Mouse (Mus musculus) splenic B cell, adult 2 months (primary cell): ENCODE data around the gene Ifi27l2b.
"Not testable (repeated sequence)": the region's sequence is repeated elsewhere in the genome, so short reads cannot be mapped to it uniquely, and the experiment has no call there.

Source experiments
- DNase-seq: peaks from one replicate; pipeline ENCODE4 v3.0.0-alpha.2; 2011; ENCODE audit warnings: low read depth, low spot score
- H3K27me3 ChIP-seq: 2 replicates; pipeline ENCODE4 v1.6.1; 2012; ENCODE audit warnings: mild to moderate bottlenecking, low read length, moderate library complexity, mixed read lengths; ENCODE audit not compliant: control insufficient read depth, poor library complexity, insufficient read depth, severe bottlenecking
- H3K36me3 ChIP-seq: 2 replicates; pipeline ENCODE4 v1.6.1; 2012; ENCODE audit warnings: mild to moderate bottlenecking, low read length, moderate library complexity, mixed read lengths; ENCODE audit not compliant: control insufficient read depth, poor library complexity, insufficient read depth, severe bottlenecking

Gene Ifi27l2b

DNA sequence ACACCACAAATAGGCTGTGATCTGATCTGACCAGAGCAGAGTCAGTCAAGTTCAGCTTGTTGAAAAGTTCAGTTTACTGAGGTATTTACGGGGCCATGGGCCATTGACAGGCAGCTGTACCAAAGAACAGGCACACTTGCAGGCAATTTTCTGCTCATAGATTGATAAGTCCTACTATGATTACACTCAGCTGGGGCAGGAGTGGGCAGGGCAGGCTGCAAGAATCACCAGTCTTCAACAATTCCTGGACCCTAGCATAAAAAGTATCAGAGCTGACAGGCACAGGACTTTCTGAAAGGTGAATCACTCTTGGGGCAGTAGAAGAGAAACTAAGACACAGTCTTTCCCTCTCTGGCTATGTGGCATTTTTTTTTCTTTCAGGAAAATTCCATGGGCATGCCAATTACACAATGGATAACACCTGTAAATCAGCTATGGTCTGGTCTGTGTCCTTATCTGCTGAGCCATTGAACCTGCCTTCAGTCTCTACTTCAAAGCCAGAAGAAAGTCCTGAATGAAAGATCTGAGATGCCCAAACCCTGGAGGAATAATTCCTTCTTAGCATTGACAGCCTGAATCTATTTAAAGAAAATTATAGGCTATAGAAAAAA lies 19.9 kb upstream of the Ifi27l2b start:
- Histone ChIP-seq H3K36me3 (no peaks in the 10 kb centered on the region), H3K27me3 (no peaks in the 10 kb centered on the region)
- no peak for DNase-seq

DNA sequence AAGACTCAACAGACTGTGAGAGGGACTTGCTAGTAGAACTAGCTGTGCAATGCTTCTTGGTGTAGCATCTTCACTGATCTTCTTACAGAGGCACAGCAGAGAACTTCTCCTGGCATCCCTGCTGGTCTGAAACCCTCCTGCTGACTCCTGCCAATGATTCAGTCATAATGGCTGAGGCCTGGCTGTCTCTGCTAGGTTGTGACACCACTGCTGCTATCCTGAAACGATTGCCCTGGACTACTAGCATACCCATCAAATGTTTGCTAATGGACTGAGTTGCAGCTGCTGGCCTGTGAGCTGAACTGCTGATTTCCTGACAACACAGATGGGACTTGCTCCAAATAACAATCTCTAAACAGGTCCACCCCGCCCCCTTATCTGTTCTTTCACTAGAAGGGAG lies 17.5 kb upstream of the Ifi27l2b start:
- no peaks in the 10 kb centered on the region for H3K36me3 ChIP-seq
- no peaks in the 10 kb centered on the region for H3K27me3 ChIP-seq
- no peak for DNase-seq

DNA sequence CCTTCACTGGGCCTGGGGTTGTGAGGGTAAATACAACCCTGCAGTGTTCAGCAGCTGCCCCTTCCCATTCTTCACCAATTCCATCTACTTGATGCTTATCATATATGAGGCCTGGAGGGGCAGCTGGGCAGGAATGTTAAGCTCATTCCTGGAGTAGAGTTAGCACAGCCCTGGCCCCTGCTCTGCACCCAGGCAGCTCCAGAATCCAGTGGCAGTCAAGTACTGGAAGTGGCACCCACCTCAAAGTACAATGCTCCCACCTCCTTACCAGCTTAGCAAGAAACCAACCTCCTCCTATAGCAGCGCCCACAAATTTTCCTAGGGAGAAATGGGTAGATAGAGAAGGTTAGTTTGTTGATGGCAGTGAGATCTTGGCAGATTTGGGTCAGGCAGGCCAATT lies 296 bp downstream of the Ifi27l2b start:
- not testable (repeated sequence) for DNase-seq, H3K36me3 ChIP-seq, H3K27me3 ChIP-seq

DNA sequence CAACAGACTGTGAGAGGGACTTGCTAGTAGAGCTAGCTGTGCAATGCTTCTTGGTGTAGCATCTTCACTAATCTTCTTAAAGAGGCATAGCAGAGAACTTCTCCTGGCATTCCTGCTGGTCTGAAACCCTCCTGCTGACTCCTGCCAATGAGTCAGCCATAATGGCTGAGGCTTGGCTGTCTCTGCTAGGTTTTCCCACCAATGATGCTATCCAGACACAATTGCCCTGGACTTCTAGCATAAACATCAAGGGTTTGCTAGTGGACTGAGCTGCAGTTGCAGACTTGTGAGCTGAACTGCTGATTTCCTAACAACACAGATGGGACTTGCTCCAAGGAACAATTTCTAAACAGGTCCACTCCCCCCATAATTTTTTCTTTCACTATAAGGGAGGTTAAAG lies 3.7 kb downstream of the Ifi27l2b start:
- DNase-seq: no peak
- Histone ChIP-seq H3K27me3 (no peaks in the 10 kb centered on the region), H3K36me3 (no peaks in the 10 kb centered on the region)

DNA sequence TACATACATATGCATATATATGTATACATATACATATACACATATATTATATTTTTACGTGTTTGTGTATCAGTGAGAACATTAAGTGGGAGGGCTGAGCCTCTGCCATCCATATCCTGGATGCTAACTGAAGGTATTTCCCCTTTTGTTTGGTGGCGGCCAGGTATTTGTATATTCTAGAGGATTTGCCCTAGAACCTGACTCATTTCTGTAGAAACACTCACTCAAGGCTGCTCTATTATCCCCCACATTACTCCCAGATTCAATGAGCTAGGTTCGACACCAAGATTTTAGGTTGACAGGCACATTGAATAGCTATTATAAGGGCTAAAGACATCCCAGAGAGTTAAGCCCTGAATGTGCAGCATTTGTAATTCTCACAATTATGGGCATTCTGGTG lies 12.0 kb downstream of the Ifi27l2b start:
- H3K27me3 ChIP-seq: no peaks in the 10 kb centered on the region
- H3K36me3 ChIP-seq: peaks cover 2% of the 10 kb centered on the region; the same call in 1 of the 2 replicates
- no peak for DNase-seq

DNA sequence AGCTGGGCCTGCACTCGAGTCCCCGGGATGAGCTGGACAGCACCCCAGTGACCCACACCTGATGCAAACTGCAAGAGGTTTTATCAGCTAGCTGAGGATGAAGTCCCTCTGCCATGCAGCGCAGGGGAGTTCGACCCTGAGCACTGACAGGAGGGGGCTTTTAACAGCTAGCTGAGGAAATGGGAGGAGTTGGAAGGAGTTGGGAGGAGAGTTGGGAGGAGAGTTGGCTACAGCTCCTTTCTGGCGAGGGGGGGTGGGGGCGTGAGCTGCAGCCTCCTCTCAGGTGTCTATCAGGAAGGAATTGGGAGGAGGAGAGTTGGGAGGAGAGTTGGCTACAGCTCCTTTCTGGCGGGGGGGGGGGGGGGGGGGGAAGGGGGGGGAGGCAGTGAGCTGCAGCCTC lies 12.8 kb downstream of the Ifi27l2b start:
- not testable (repeated sequence) for H3K36me3 ChIP-seq, H3K27me3 ChIP-seq, DNase-seq

DNA sequence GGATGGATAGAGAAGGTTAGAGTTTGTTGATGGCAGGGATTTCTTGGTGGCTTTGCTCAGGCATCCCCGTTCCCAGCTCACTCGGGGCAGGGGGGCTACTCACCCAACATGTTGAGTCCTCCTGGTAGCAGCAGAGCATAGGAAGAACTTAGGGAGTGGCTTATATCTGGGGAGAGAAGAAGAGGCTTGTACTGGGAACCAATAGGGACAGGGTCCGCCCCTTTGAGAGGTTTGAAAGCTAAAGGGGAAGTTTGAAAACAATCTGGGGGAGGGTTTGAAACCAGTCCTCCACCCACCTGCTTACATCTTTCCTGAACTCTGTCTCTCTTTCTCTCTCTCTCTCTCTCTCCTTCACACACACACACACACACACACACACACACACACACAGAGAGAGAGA lies 13.5 kb downstream of the Ifi27l2b start, which contains the start of gene Ifi27l2a:
Ifi27l2a (minus strand) TSS at position 157 of the 400 bp plus-strand sequence.
- Histone ChIP-seq H3K36me3 (peaks cover 3% of the 10 kb centered on the region; the same call in 1 of the 2 replicates), H3K27me3 (no peaks in the 10 kb centered on the region)
- peak; percentile 70 for DNase-seq

DNA sequence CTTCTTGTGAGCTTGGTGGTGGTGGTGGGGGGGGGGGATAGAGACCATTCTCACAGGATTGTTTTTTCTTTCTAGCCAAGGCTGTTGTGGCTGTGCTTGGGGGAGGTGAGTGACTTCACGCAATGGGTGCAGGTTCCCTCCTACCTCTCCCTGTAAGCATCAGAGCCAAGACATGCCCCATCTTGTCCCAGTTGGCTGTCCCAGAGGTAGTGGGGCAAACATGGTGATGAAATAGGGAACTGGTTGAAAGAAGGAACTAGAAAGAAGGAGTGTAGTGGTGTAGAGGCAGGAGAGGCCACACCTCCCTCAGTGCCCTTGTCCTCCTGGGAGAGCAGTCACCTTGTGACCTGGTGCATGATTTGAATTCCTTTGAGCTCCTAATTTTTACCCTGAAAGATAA lies 19.4 kb downstream of the Ifi27l2b start:
- no peak for DNase-seq
- no peaks in the 10 kb centered on the region for H3K27me3 ChIP-seq

DNA sequence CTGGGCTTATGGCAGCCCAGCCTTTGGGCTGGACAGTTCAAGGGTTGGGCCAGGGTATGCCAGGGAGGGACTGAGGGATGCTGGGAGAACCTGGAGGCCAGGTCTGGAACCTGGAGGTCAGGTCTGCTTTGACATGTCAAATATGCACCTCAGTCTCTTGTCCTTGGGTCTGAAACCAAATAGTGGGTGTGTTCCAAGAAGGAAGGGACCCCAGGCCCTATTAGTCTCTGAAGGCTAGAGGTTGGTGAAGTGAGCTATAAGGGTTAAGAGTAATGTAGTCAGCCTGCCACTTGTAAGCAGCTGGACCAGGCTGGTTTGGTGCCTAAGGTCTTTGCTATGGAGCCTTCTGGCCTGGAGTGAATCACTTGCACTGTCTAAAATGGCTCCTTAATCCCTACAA lies 22.2 kb downstream of the Ifi27l2b start:
- DNase-seq: no peak
- H3K27me3 ChIP-seq: no peaks in the 10 kb centered on the region

More for the DNA sequence above, 19.4 kb downstream of the Ifi27l2b start:
- H3K36me3 ChIP-seq: peaks cover 3% of the 10 kb centered on the region; the same call in 1 of the 2 replicates

DNA sequence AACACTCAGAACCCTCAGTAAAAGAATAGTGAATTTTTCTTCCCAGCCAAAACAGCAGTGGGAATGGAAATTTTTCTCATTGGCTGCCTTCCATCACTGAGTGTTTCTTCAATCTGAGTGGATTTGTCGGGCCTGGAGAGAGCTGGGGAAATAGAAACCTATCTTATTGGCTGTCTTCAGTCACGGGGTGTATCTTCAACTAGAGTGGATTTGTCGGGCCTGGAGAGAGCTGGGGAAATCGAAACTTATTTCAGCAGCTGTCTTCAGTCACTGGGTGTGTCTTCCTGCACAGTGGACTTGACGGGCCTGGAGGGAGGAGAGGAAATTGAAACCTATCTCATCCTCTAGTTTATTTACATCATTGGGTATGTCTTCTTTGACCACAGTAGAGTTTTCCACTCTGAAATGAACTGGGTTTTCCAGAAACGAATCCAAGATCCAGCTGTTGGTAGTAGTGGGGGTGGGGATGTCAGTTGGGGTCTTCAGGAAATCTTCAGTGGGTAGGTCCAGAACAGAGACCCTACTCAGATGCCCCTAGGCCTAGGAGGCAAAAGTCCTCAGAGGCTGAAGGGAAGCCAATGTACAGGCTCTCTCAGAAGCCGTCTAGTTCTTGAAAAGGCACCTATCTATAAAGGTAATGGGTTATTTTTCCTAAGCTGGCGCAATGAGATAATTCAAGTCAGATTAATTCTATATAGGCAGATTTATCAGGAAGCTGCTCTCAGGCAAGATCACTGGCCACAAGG lies 22.9 kb downstream of the Ifi27l2b start, which contains the start of gene Ifi27:
Ifi27 (plus strand) TSS at position 226 of the 746 bp plus-strand sequence.
- peak; percentile 82 for DNase-seq
- Histone ChIP-seq H3K27me3 (no peaks in the 10 kb centered on the region), H3K36me3 (no peaks in the 10 kb centered on the region)

More for the DNA sequence above, 22.2 kb downstream of the Ifi27l2b start:
- no peaks in the 10 kb centered on the region for H3K36me3 ChIP-seq

DNA sequence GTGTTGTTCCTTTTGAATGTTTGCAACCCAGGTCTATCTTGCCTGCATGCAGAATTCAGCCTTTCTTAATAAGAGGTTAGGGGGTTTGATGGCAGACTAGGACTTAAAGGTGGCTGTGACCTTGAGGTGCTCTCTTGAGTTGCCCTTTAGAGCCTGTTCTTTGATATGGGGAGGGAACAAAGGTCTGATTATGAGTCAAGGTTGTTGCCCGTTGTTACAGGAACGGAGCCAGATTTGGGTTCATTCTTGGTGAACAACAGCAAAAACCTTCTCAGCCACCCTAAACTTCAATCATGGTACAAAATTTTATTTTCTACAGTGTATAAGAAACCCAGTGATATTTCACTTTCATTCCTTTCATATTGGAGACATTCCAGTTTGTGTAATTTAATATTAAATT lies 23.6 kb downstream of the Ifi27l2b start:
- Histone ChIP-seq H3K36me3 (no peaks in the 10 kb centered on the region), H3K27me3 (no peaks in the 10 kb centered on the region)
- no peak for DNase-seq

DNA sequence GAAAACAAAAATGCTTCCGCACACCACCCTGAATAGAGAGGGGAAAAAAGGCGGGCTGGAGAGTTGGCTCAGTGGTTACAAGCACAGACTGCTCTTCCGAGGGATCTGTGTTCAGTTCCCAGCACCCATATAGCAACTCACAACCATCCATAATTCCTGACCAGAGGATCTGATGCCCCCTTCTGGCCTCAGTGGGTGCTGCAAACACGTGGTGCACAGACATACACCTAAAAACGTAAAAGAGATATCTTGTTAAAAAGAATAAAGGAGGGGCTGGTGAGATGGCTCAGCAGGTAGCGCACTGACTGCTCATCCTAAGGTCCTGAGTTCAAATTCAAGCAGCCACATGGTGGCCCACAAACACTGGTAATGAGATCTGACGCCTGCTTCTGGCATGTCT lies 30.3 kb downstream of the Ifi27l2b start:
- DNase-seq: peak; percentile 18
- no peaks in the 10 kb centered on the region for H3K27me3 ChIP-seq
- H3K36me3 ChIP-seq: peaks cover 8% of the 10 kb centered on the region

DNA sequence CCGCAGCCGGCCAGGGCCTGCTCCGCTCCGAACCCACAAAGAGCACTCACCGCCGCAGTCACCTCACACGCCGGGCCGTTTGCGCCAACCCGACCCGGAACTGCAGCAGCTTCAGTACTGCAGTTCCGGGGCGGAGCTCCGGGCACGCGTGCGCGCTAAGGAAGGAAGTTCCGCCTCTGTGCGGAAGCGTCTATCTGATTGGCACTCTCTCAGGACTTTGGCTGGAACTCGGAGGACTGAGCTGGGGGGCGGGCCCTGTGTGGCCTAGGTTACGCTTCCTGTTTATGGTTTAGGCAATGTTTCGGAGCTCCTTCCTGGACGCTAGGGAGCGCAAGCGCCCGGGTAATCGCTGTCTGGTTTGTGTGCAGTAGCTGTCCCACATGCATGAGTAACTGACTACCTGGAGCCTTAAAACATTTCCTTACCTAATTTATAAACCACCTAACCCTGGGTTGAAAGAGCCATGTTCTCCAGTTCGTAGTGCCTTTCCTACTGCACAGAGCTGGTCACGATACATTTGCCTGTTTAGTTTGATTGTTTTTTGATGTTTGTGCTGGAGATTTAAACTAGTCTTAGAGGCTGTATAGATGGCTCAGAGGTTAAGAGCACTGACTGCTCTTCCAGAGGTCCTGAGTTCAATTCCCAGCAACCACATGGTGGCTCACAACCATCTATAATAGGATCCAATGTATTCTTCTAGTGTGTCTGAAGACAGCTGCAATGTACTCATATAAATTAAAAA lies 31.1 kb downstream of the Ifi27l2b start, which contains the start of gene Ddx24:
Ddx24 (minus strand) TSS at position 102 of the 742 bp plus-strand sequence.
- Histone ChIP-seq H3K27me3 (no peaks in the 10 kb centered on the region), H3K36me3 (peaks cover 8% of the 10 kb centered on the region)
- peak; percentile 99 for DNase-seq

DNA sequence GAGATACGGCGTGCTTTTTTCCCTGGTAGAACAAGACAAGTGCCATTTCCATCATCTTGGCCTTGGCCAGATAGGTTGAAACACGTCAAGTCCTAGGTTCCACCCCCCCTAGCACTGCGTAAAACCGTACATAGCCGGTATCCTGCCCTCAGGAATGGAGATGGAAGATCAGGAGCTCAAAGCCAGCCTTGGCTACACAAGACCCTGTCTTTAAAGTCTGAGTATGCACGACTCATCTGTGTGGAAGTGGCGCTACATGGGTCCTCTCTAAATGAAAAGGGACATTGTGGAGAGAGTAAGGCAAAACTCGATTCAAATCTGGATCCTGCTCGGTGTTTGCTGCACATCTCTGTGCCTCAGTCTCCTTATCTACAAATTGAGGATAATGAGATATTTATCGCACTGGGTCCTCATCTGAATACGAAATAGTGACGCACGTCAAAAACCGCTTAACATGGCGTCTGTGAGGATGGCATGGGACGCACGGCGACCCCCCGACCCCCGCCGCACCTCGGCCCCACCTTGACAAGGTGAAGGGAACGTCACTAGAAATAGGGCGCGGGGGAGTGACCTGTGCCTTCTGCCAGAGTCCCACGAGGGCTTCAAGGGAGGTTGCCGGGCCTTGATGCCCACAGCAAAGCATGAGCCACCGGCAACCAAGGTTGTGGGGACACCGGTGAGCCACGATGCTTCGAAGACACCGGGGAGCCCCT lies 31.9 kb downstream of the Ifi27l2b start:
- Histone ChIP-seq H3K36me3 (peaks cover 8% of the 10 kb centered on the region), H3K27me3 (no peaks in the 10 kb centered on the region)
- no peak for DNase-seq
